Mouse (Mus musculus): ENCODE results near the gene Slc19a3. TPM values are rescaled to one million over a fixed set of nuclear protein-coding genes. Genes with fewer than 3 reads are reported as not detected.

Gene Slc19a3
- total and polyA plus RNA-seq, 3 experiments = 0.46 to 3.1 (median 1.3) TPM

GRCm38 (mm10) chr1:82973244-82973643, 65.0 kb downstream of the Slc19a3 start:
- no peak overlapping the region for H3K27ac ChIP-seq (ENCODE audit: insufficient read depth, low read depth)
- H3K27me3 ChIP-seq (replicated peaks) = no peaks in the 10 kb centered on the region
- H3K9ac ChIP-seq (ENCODE audit: insufficient read depth, low read depth) = no peak overlapping the region
- no peak overlapping the region for H3K4me3 ChIP-seq (replicated peaks in 1 of 3; ENCODE audit: low read depth in 2 of 3, low read length in 2 of 3, poor library complexity in 1 of 3)
- H3K4me1 ChIP-seq (ENCODE audit: control insufficient read depth in 1 of 2, insufficient read depth in 2 of 2) = peaks cover 3 to 7% of the 10 kb centered on the region in 2 experiments; a peak in 2 of 4 replicates
- H3K4me2 ChIP-seq (ENCODE audit: insufficient read depth, low read depth, poor library complexity, severe bottlenecking) = no peak overlapping the region
- DNase-seq (ENCODE audit: extremely low read depth) = no peak
- H3K79me2 ChIP-seq (replicated peaks; ENCODE audit: control insufficient read depth, extremely low read depth, insufficient read depth, poor library complexity, severe bottlenecking) = no peaks in the 10 kb centered on the region
- in situ Hi-C loops (cut with MboI; ENCODE audit: low pct_ligation_motif_present, low pct_unique_long_range_greater_than_20kb, low sequenced_read_pairs) (no loop called here), dilution Hi-C loops (cut with MboI; ENCODE audit: extremely low pct_ligation_motif_present, extremely low pct_unique_long_range_greater_than_20kb, low sequenced_read_pairs) (no loop called here)
- peak in 1 of 2 experiments; percentile 58; a peak in 2 of 4 replicates for TF ChIP-seq CTCF (conservative IDR thresholded peaks at IDR 0.05 in 1 of 2, IDR thresholded peaks at IDR 0.05 in 1 of 2; ENCODE audit: low read depth in 2 of 2, low read length in 2 of 2)
- peak; percentile 62 for TF ChIP-seq RAD21 (IDR thresholded peaks at IDR 0.05; ENCODE audit: low read depth, low read length)
- no peak for TF ChIP-seq POLR2A (IDR thresholded peaks at IDR 0.05; ENCODE audit: low read depth, low read length)
- peak; percentile 44 for TF ChIP-seq SMC3 (IDR thresholded peaks at IDR 0.05; ENCODE audit: low read depth, low read length)
- TF ChIP-seq ELF1 (IDR thresholded peaks at IDR 0.05; ENCODE audit: low read depth, low read length) = no peak
- H3K9me3 ChIP-seq (replicated peaks; ENCODE audit: low read length) = no peaks in the 10 kb centered on the region
- no peaks in the 10 kb centered on the region for H3K36me3 ChIP-seq (replicated peaks in 1 of 2; ENCODE audit: control insufficient read depth in 1 of 2, insufficient read depth in 1 of 2, low read length in 1 of 2)

GRCm38 (mm10) chr1:82972046-82972445, 66.2 kb downstream of the Slc19a3 start:
- H3K9me3 ChIP-seq (replicated peaks; ENCODE audit: low read length) = no peaks in the 10 kb centered on the region
- H3K27ac ChIP-seq (ENCODE audit: insufficient read depth, low read depth) = no peak overlapping the region
- no peak for DNase-seq (ENCODE audit: extremely low read depth)
- H3K4me3 ChIP-seq (replicated peaks in 1 of 3; ENCODE audit: low read depth in 2 of 3, low read length in 2 of 3, poor library complexity in 1 of 3) = no peak overlapping the region
- no peak overlapping the region for H3K9ac ChIP-seq (ENCODE audit: insufficient read depth, low read depth)
- in situ Hi-C loops (cut with MboI; ENCODE audit: low pct_ligation_motif_present, low pct_unique_long_range_greater_than_20kb, low sequenced_read_pairs) (no loop called here), dilution Hi-C loops (cut with MboI; ENCODE audit: extremely low pct_ligation_motif_present, extremely low pct_unique_long_range_greater_than_20kb, low sequenced_read_pairs) (no loop called here)
- H3K4me2 ChIP-seq (ENCODE audit: insufficient read depth, low read depth, poor library complexity, severe bottlenecking) = no peak overlapping the region
- H3K79me2 ChIP-seq (replicated peaks; ENCODE audit: control insufficient read depth, extremely low read depth, insufficient read depth, poor library complexity, severe bottlenecking) = no peaks in the 10 kb centered on the region
- no peaks in the 10 kb centered on the region for H3K36me3 ChIP-seq (replicated peaks in 1 of 2; ENCODE audit: control insufficient read depth in 1 of 2, insufficient read depth in 1 of 2, low read length in 1 of 2)
- TF ChIP-seq MXI1 (IDR thresholded peaks at IDR 0.05; ENCODE audit: low read depth, low read length) = no peak
- no peak for TF ChIP-seq MAZ (IDR thresholded peaks at IDR 0.05; ENCODE audit: low read depth, low read length)
- TF ChIP-seq KAT2A (IDR thresholded peaks at IDR 0.05; ENCODE audit: insufficient replicate concordance, low read length) = no peak
- no peak for TF ChIP-seq RAD21 (IDR thresholded peaks at IDR 0.05; ENCODE audit: low read depth, low read length)
- TF ChIP-seq SMC3 (IDR thresholded peaks at IDR 0.05; ENCODE audit: low read depth, low read length) = no peak
- TF ChIP-seq UBTF (IDR thresholded peaks at IDR 0.05; ENCODE audit: low read depth, low read length) = no peak
- TF ChIP-seq PAX5 (IDR thresholded peaks at IDR 0.05; ENCODE audit: low read length) = no peak
- TF ChIP-seq ZC3H11A (IDR thresholded peaks at IDR 0.05; ENCODE audit: low read depth, low read length) = no peak
- TF ChIP-seq MEF2A (IDR thresholded peaks at IDR 0.05; ENCODE audit: borderline replicate concordance, low read depth, low read length) = no peak
- no peak for TF ChIP-seq POLR2A (IDR thresholded peaks at IDR 0.05; ENCODE audit: low read depth, low read length)
- TF ChIP-seq ETS1 (conservative IDR thresholded peaks at IDR 0.05; ENCODE audit: low read depth, low read length) = no peak
- TF ChIP-seq NELFE (IDR thresholded peaks at IDR 0.05; ENCODE audit: low read depth, low read length) = no peak
- no peak for TF ChIP-seq TCF12 (IDR thresholded peaks at IDR 0.05; ENCODE audit: low read depth, low read length)
- no peak for TF ChIP-seq MAX (IDR thresholded peaks at IDR 0.05; ENCODE audit: low read length)
- no peak for TF ChIP-seq ZKSCAN1 (IDR thresholded peaks at IDR 0.05; ENCODE audit: borderline replicate concordance, low read depth, low read length)
- H3K27me3 ChIP-seq (replicated peaks) = no peaks in the 10 kb centered on the region
- peaks cover 3 to 7% of the 10 kb centered on the region in 2 experiments; a peak in 2 of 4 replicates for H3K4me1 ChIP-seq (ENCODE audit: control insufficient read depth in 1 of 2, insufficient read depth in 2 of 2)
